Comparison of ENCODE assay signal across 25 mouse cellular contexts in the genomic region with DNA sequence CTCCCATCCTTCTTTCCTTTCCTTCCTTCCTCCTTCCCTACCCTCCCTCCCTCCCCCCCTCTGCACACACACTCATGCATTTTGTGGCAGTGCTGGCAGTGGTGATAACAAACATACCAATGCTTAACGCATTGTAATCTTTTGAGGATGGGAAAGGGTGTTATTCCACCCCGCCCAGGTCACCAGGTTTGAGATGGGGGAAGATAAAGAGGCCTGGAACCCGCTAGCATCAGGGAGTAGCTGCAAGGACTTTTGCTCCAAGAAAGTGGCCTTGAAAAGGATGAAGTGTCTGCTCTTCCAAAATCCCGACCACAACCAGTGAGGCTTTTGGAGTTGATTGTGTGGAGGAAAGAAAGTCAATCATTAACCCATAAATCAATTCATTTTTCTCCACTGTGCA.
"Had no signal": no experiment of that assay in that cellular context is flagged by ENCODE, and none has a peak within 500 bp of the region (broad histone marks: within the 10 kb centered on the region; RNA-seq: fewer than 3 reads in every experiment).

No protein-coding gene starts in this region.

- H3K27me3 ChIP-seq: heart, embryonic 12.5 days; hindbrain, embryonic 12.5 days; kidney, embryonic 15.5 days; limb, embryonic 13.5 days; limb, embryonic 15.5 days; liver, embryonic 12.5 days had no signal

- H3K36me3 ChIP-seq: heart, embryonic 10.5 days; heart, embryonic 12.5 days; hindbrain, embryonic 10.5 days; hindbrain, embryonic 12.5 days; kidney, embryonic 15.5 days; limb, embryonic 13.5 days; limb, embryonic 15.5 days; liver, embryonic 12.5 days had no signal

- H3K4me2 ChIP-seq: heart, embryonic 12.5 days; hindbrain, embryonic 12.5 days; hindbrain, embryonic 14.5 days; kidney, embryonic 15.5 days; limb, embryonic 13.5 days; limb, embryonic 15.5 days; liver, embryonic 12.5 days had no signal

- H3K27ac ChIP-seq: gastrocnemius, adult 2 months; heart, embryonic 10.5 days; hindbrain, embryonic 10.5 days; hindbrain, embryonic 12.5 days; hindbrain, embryonic 14.5 days; kidney, embryonic 15.5 days; kidney, postnatal 0 days; limb, embryonic 13.5 days; limb, embryonic 15.5 days; liver, embryonic 12.5 days; liver, embryonic 14.5 days had no signal

- H3K4me3 ChIP-seq: gastrocnemius, adult 2 months; heart, embryonic 10.5 days; heart, embryonic 12.5 days; hindbrain, embryonic 10.5 days; hindbrain, embryonic 12.5 days; kidney, embryonic 15.5 days; limb, embryonic 13.5 days; limb, embryonic 15.5 days; liver, embryonic 12.5 days had no signal

- ATAC-seq: hindbrain, embryonic 16.5 days; inflammation-experienced regulatory T-cells, adult 6 months; intestine, postnatal 0 days; liver, embryonic 12.5 days had no signal

- H3K9ac ChIP-seq: heart, embryonic 12.5 days; hindbrain, embryonic 12.5 days; hindbrain, embryonic 14.5 days; kidney, embryonic 15.5 days; limb, embryonic 13.5 days; limb, embryonic 15.5 days; liver, embryonic 12.5 days; liver, embryonic 14.5 days had no signal

- DNase-seq: gastrocnemius, adult 2 months; gastrocnemius, postnatal 10 days; gastrocnemius, postnatal 25 days; heart, postnatal 10 days; heart, postnatal 4 days; kidney, adult 18-20 months; kidney, adult 9 months; kidney, postnatal 14 days; kidney, postnatal 36 days; layer of hippocampus, adult 9-11 months; layer of hippocampus, postnatal 36 days had no signal

- H3K9me3 ChIP-seq: heart, embryonic 10.5 days; heart, embryonic 12.5 days; hindbrain, embryonic 10.5 days; kidney, embryonic 15.5 days; limb, embryonic 13.5 days; limb, embryonic 15.5 days; liver, embryonic 12.5 days had no signal
